Mouse (Mus musculus): ENCODE measurements at regions not wholly inside any gene's neighbourhood (a gene's known extent, or its start where the extent isn't known, plus 50 kb on each side); places are given as distances from the start of the nearest gene placed in this dataset.

DNA sequence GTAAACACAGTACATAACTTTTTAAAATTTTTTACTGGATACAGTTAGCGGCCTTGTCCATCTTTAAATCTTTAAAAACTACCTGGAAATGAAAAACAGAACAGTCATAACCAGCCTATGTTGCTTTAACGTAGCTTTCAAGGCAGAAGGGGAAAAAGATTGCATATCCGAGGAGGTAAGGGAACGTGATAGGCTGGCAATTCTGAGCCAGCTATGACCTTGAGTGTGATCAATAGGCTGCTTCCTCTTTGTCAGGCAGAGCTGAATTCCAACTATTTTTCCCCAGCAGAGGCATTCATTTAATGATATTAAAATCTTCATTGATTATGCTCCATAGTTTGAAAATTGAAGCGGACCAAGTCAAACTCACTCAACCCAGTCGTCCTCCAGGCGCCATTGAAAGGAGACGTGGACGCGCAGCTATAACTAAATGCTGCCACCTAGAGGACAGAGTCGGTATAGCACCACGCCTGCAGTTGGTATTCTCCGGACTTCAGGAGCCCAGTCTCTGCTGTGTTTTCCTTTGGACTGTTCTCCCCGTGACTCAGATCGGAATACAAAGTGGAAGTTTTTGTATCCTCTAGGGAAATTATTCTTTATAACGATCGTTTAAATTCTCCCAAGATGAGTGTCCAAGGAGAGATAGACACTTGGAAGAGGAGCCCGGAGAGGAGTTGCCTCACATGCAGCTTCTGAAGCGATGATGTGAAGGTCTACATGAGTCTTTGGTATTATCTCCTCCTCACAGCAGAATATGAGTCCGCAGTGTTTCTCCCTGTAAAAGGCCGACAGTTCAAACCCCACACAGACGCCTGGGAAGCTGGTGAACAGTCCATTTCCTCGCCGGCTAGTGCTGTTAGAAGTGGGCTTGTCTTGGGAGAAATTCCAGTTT is 858.2 kb upstream of the Car8 start:
- TF ChIP-seq CTCF (IDR thresholded peaks at IDR 0.05; ENCODE audit: extremely low read depth, insufficient read length, insufficient replicate concordance, low read depth, low read length) (peak; percentile 93; the same call in 1 of the 2 replicates), POLR2A (IDR thresholded peaks at IDR 0.05; ENCODE audit: low read depth, low read length) (no peak)

All from small intestine, adult 2 months (tissue).